Mouse (Mus musculus): Measurements from ENCODE around the gene Prss40. TPM values are rescaled to one million over a fixed set of nuclear protein-coding genes. Genes with fewer than 3 reads are reported as not detected.

Prss40 gene
- polyA plus RNA-seq, 1 experiment = not detected

- 19% methylated on average over 4 of the region's 4 CpGs for WGBS
- no peak overlapping the region for H3K4me3 ChIP-seq (replicated peaks; ENCODE audit: control insufficient read depth, low read depth, low read length)
- H3K4me1 ChIP-seq (ENCODE audit: control insufficient read depth, insufficient read depth, low read length) = peaks cover 2% of the 10 kb centered on the region; the same call in 1 of the 2 replicates
- TF ChIP-seq CTCF (IDR thresholded peaks at IDR 0.05; ENCODE audit: control insufficient read depth, insufficient read depth, low read length) = no peak
- no peak overlapping the region for H3K27ac ChIP-seq (ENCODE audit: control insufficient read depth, insufficient read depth, low read depth, low read length, poor library complexity)
Measured at GRCm38 (mm10) chr1:34505970-34506551, 54.7 kb downstream of the Prss40 start.

- no peak overlapping the region for H3K27ac ChIP-seq (ENCODE audit: control insufficient read depth, insufficient read depth, low read depth, low read length, poor library complexity)
- TF ChIP-seq POLR2A (IDR thresholded peaks at IDR 0.05; ENCODE audit: borderline replicate concordance, control insufficient read depth, low read depth, low read length) (no peak), CTCF (IDR thresholded peaks at IDR 0.05; ENCODE audit: control insufficient read depth, insufficient read depth, low read length) (no peak)
- 68% methylated on average over 7 of the region's 7 CpGs for WGBS
- peaks cover 2% of the 10 kb centered on the region; the same call in 1 of the 2 replicates for H3K4me1 ChIP-seq (ENCODE audit: control insufficient read depth, insufficient read depth, low read length)
- H3K4me3 ChIP-seq (replicated peaks; ENCODE audit: control insufficient read depth, low read depth, low read length) = no peak overlapping the region
Measured at GRCm38 (mm10) chr1:34505307-34505706, 55.4 kb downstream of the Prss40 start.

- Histone ChIP-seq H3K4me1 (ENCODE audit: control insufficient read depth, insufficient read depth, low read length) (peaks cover 2% of the 10 kb centered on the region; the same call in 1 of the 2 replicates), H3K27ac (ENCODE audit: control insufficient read depth, insufficient read depth, low read depth, low read length, poor library complexity) (no peak overlapping the region), H3K4me3 (replicated peaks; ENCODE audit: control insufficient read depth, low read depth, low read length) (no peak overlapping the region)
- TF ChIP-seq CTCF (IDR thresholded peaks at IDR 0.05; ENCODE audit: control insufficient read depth, insufficient read depth, low read length) = no peak
- TF ChIP-seq POLR2A (IDR thresholded peaks at IDR 0.05; ENCODE audit: borderline replicate concordance, control insufficient read depth, low read depth, low read length) = no peak
- 75% methylated on average over 3 of the region's 3 CpGs for WGBS
Measured at GRCm38 (mm10) chr1:34502991-34503390, 57.8 kb downstream of the Prss40 start.

Other genes starting within 250 kb of the Prss40 start
- 11.3 and 19.3 TPM in 2 replicates for gene Ccdc115, start 121.3 kb downstream of the Prss40 start, polyA plus RNA-seq (2011; ENCODE audit: insufficient read depth, insufficient read length, low replicate concordance, missing spikeins)
- gene Imp4, start 121.1 kb downstream of the Prss40 start, polyA plus RNA-seq (2011; ENCODE audit: insufficient read depth, insufficient read length, low replicate concordance, missing spikeins) = 10.4 and 14.5 TPM in 2 replicates
- gene Ptpn18, start 101.2 kb downstream of the Prss40 start, polyA plus RNA-seq (2011; ENCODE audit: insufficient read depth, insufficient read length, low replicate concordance, missing spikeins) = 54.1 and 93.0 TPM in 2 replicates
- gene Prss39, start 62.5 kb downstream of the Prss40 start, polyA plus RNA-seq (2011; ENCODE audit: insufficient read depth, insufficient read length, low replicate concordance, missing spikeins) = not detected in 2 replicates
- gene Cfc1, start 25.3 kb downstream of the Prss40 start, polyA plus RNA-seq (2011; ENCODE audit: insufficient read depth, insufficient read length, low replicate concordance, missing spikeins) = not detected in 2 replicates
- not detected in 2 replicates for gene Amer3, start 18.7 kb upstream of the Prss40 start, polyA plus RNA-seq (2011; ENCODE audit: insufficient read depth, insufficient read length, low replicate concordance, missing spikeins)